Mouse (Mus musculus) erythroblast, adult 5-6 weeks (primary cell): Measurements from ENCODE around the gene Hmces. TPM values are rescaled to one million over a fixed set of nuclear protein-coding genes. Genes with fewer than 3 reads are reported as not detected.
"Not testable (repeated sequence)": the region's sequence is repeated elsewhere in the genome, so short reads cannot be mapped to it uniquely, and the experiment has no call there.

ENCODE experiments used
- ATAC-seq: replicated peaks from 2 replicates; pipeline ENCODE4 v1.8.0; 2016; ENCODE audit warnings: moderate number of reproducible peaks, mild to moderate bottlenecking, moderate TSS enrichment, inconsistent platforms; ENCODE audit not compliant: poor library complexity, low FRiP score, severe bottlenecking
- total RNA-seq, 2 experiments: library from RNA; stranded (forward) in 1 of 2; stranded (reverse) in 1 of 2; fragments of 150-400 nt in 1 of 2; fragments of 200-764, 138-1000 nt in 1 of 2; gene quantifications; 2 replicates each; pipeline versions ENCODE4 v1.2.3 to v1.2.4; 2015 to 2017; ENCODE audit warnings: low replicate concordance in 2 of 2

The Hmces gene
- total RNA-seq, 2 experiments from 2014 or later = 7.8 to 10.0 TPM

GRCm38 (mm10) chr6:87911559-87911958 is 2.2 kb upstream of the Hmces start:
- no peak for ATAC-seq

DNA sequence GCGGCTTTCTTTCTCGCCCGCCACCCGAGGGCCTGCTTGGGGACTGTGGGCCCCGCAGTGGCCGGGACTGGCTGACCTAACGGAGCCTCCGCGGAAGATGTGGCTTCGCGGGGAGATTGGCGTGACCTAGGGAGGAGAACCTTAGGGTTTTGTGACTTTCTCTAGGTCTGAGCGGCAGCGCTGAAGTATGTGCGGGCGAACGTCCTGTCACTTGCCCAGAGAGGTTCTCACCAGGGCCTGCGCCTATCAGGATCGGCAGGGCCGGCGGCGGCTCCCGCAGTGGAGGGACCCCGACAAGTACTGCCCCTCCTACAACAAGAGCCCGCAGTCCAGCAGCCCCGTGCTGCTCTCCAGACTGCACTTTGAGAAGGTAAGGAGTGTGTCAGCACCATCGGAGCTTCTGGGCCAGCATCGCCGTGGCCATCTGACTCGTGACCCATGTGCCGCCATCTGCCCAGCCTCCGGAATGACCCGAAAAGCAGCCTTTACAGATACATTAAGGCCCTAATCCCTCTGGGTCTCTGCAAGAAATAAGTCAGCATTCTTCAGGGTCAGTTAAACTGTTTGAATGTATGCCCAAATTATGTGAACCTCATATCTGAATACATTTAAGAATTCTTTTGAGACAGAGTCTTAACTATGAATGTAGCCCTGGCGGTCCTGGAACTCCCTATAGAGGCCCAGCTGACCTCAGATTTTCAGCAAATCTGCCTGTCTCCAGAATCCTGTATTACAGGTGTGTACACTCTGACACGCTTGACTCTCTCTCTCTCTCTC is 779 bp downstream of the Hmces start:
- peak; percentile 70 for ATAC-seq

DNA sequence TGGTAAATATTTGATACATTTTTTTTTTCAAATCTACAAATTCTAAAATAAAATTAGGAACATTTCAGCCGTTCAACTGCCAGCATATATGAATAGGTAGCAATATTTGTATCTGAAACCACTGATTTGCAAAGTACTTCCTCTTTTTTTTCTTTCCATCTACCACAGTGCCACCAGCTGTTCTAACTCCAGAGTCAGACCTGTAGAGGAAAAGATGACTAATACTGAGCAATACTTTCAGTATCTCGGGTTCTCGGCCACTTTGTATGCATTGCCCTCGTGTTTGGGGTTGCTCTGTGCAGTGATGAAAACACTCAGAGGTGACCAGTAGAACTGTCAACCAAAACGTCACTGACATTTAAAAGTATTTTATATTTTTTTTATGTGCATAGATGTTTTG is 2.2 kb downstream of the Hmces start:
- ATAC-seq = no peak

DNA sequence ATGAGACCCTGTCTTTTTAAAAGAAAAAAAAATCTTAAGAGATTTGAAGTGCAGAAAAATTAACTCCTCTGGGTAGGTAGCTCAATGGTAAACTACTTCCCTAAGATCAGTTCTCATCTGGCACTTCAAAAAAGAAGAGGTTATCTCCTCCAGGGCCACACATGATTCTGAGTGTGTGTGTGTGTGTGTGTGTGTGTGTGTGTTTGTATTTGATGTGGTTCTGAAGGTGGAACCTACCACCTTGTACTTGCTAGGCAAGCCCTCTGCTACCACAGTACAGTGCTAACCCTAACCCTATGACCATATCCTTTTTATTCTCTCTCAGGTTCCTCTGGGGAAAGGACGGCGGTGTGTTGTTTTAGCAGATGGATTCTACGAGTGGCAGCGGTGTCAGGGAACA is 7.5 kb downstream of the Hmces start:
- ATAC-seq = no peak

DNA sequence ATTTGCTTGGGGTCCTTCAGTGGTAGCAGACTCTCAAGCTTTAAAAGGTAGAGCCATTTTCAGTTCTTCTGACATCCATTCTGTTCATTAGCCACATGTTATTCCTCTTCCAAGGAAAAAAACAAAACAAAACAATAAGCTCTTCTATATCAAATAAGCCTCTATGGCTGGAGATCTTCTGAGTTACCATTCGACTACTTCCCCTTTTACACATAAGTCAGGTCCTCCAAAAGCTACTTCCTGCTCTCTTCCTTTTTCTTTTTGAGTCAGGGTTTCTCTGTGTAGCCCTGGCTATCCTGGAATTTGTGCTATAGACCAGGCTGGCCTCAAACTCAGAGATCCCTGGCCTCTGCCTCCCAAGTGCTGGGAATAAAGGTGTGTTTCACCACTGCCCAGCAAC is 9.9 kb downstream of the Hmces start:
- ATAC-seq = no peak

DNA sequence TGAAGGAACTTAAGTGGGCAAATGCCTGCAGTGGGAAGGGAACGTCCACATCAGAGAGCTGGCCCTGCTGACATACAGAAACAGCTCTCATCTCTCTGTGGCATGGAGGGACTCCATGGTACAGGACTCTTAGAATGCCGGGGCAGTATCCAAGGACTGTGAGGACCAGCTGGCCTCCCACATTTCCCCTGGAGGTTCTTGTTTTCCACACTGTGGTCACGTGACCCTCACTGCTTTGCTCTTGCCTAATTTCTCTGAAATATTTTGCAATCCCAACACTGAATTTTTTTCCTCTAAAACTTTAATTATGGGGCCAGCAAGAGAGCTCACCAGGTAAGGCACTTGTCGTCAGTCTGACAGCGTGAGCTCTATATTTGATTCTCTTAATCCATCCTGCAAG is 21.3 kb downstream of the Hmces start:
- ATAC-seq = no peak

DNA sequence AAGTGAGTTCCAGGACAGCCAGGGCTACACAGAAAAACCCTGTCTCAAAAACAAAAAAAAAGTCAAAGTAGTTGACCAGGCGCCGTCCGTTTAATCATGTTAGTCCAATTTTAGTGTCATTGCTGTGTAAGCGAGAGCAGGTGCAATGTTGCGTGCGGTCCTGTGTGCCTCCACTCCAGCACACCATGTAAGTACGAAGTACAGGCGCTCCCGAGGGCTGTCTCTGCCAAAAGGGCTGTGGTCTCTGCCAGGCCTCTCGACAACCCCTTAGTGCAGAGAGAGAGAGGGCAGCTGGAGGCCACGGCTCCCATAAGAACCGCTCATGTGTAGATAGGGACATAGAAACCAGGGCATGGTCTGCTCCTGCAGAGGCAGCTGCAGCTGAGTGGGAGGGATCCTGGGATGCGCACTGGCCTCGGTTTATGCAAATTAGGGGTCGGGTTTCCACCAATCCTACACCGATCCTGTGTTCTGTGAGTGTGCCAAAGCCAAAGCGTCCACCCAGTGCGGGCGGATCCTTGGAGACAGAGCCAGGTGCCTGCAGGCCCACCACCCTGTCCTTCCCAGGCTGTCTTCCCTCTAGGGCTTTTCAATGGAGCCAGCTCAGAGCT is 23.5 kb downstream of the Hmces start:
- no peak for ATAC-seq

- ATAC-seq = no peak
Observed at GRCm38 (mm10) chr6:87938941-87939340, 25.2 kb downstream of the Hmces start.

DNA sequence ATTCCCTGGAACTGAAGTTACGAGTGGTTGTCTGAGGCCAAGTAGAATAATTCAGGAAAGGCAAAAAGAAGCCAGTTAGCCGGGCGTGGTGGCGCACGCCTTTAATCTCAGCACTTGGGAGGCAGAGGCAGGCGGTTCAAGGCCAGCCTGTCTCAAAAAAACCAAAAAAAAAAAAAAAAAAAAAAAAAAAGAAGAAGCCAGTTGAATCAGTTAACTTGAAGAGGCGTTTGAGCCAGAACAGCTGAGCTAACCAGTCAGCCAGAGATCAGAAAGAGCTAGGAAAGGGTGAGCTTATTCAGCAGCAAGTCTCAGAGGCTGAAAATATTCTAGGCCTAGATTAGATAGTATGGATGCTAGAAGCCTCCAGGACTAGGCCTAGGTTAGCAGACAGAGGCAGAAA is 28.4 kb downstream of the Hmces start:
- no peak for ATAC-seq

GRCm38 (mm10) chr6:87962457-87962856 is 48.7 kb downstream of the Hmces start:
- ATAC-seq = not testable (repeated sequence)

DNA sequence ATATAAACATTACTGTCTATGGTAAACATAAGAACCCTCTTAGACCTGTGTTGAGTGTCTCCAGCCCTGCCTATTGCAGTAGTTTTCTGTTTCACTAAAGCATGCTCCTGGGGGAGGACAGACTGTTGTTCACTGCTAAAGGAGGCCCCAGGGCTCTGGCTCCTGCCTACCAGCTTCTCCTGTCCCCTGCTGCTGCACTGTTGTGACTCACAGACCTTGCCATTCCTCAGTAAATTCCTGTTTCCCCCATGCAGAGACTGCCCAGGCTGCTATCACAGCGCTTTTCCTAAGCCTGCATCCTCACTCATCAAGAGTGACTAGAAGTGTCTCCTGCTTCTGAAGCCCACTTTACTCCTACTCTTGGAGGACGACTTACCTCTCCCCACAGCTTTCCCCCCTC is 56.3 kb downstream of the Hmces start:
- ATAC-seq = no peak

DNA sequence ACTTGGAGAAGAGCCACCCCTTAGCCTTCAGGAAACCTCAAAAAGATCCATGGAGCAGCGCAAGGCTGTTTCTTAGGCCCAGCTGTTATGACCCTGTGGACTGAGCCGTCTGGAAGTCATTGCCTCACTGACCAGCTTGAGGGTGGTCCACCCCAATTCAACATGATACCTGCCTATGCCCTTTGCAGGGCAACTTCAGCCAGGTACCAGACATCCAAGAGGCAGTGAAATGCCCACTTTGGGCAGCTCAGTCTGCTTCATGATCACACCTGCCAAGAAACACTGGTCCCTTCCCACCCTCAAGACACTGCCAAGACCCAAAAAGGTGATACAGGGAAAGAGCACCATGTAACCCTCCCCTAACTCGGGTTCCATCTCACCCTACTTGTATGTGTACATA is 66.0 kb downstream of the Hmces start:
- ATAC-seq = no peak

- no peak for ATAC-seq
Observed at GRCm38 (mm10) chr6:87980374-87981029, 66.8 kb downstream of the Hmces start.

- no peak for ATAC-seq
Observed at GRCm38 (mm10) chr6:87981030-87981485, 67.3 kb downstream of the Hmces start.

- ATAC-seq = no peak
Observed at GRCm38 (mm10) chr6:87981547-87982256, 68.0 kb downstream of the Hmces start, which contains the start of gene H1fx. TSS of gene H1fx (minus strand) at chr6:87981637.

GRCm38 (mm10) chr6:87982506-87982905 is 68.8 kb downstream of the Hmces start:
- no peak for ATAC-seq
